In genomic region chr3:82074201-82074851, GRCm38 (mm10) we compare ENCODE assay signal across 8 mouse cellular contexts. TPM values are rescaled to one million over a fixed set of nuclear protein-coding genes. Genes with fewer than 3 reads are reported as not detected.
DNase-seq lines count a peak whose midpoint lies in the region; ATAC-seq and TF ChIP-seq lines count a peak whose summit lies in the region.

Gene Gucy1b1 (minus strand): TSS chr3:82074689.

- peak within 1 kb of the TSS; percentile 90 for H3K27ac ChIP-seq in forebrain, postnatal 0 days (ENCODE audit: low read depth, low read length)
- H3K27ac ChIP-seq in liver, embryonic 13.5 days: no peak within 1 kb of the TSS

- H3K9ac ChIP-seq in forebrain, postnatal 0 days: peak within 1 kb of the TSS; percentile 77
- peak within 1 kb of the TSS; percentile 33 for H3K9ac ChIP-seq in liver, embryonic 13.5 days

- intact Hi-C loops in heart, postnatal 25 days (cut with DNase I): no loop called here

- H3K27me3 ChIP-seq in E14TG2a.4 (ENCODE audit: insufficient read depth, low read length): peaks cover 47% of the 10 kb centered on the region
- H3K27me3 ChIP-seq in forebrain, postnatal 0 days (ENCODE audit: insufficient read depth, low read length): no peaks in the 10 kb centered on the region
- H3K27me3 ChIP-seq in liver, embryonic 13.5 days: peaks cover 21% of the 10 kb centered on the region

- WGBS in forebrain, postnatal 0 days: 2% methylated on average over 25 of the region's 25 CpGs
- 2% methylated on average over 25 of the region's 25 CpGs for whole genome bisulfite sequencing in liver, embryonic 13.5 days (ENCODE audit: insufficient replicate concordance)

- peak; percentile 88 for DNase-seq in cerebellum, adult 11-12 months
- peak; percentile 94 for DNase-seq in forebrain, postnatal 0 days
- DNase-seq in heart, postnatal 25 days (ENCODE audit: low spot score): peak; percentile 68
- DNase-seq in kidney, postnatal 4 days: peak; percentile 78 to 87
- DNase-seq in liver, embryonic 13.5 days: peak; percentile 12
- DNase-seq in neural tube, embryonic 10.5 days (ENCODE audit: extremely low spot score, low spot score): peak; percentile 74
- DNase-seq in telencephalon, adult 2 months (ENCODE audit: low read depth, low spot score): peak; percentile 96

- H3K36me3 ChIP-seq in E14TG2a.4 (ENCODE audit: insufficient read depth, low read length): no peaks in the 10 kb centered on the region
- no peaks in the 10 kb centered on the region for H3K36me3 ChIP-seq in forebrain, postnatal 0 days (ENCODE audit: insufficient read depth)
- no peaks in the 10 kb centered on the region for H3K36me3 ChIP-seq in liver, embryonic 13.5 days

- peak; percentile 99 for ATAC-seq in forebrain, postnatal 0 days
- peak; percentile 80 for ATAC-seq in liver, embryonic 13.5 days (ENCODE audit: low read depth)

- peak within 1 kb of the TSS; percentile 78 for H3K4me3 ChIP-seq in E14TG2a.4 (replicated peaks; ENCODE audit: low read length)
- peak within 1 kb of the TSS; percentile 76 for H3K4me3 ChIP-seq in forebrain, postnatal 0 days (ENCODE audit: low read depth, low read length)
- peak within 1 kb of the TSS; percentile 44 for H3K4me3 ChIP-seq in liver, embryonic 13.5 days (replicated peaks)

- TF ChIP-seq CTCF in E14TG2a.4 (conservative IDR thresholded peaks at IDR 0.05; ENCODE audit: low read length): no peak
- no peak for TF ChIP-seq CTCF in forebrain, postnatal 0 days (IDR thresholded peaks at IDR 0.05; ENCODE audit: low read depth)

- H3K4me1 ChIP-seq in E14TG2a.4 (replicated peaks; ENCODE audit: low read depth, low read length): peaks cover 10% of the 10 kb centered on the region
- 0 out of 2 replicates have a peak, but pooled peaks cover 3% of the 10 kb centered on the region for H3K4me1 ChIP-seq in forebrain, postnatal 0 days (ENCODE audit: insufficient read depth)
- 0 out of 2 replicates have a peak, but pooled peaks cover 9% of the 10 kb centered on the region for H3K4me1 ChIP-seq in liver, embryonic 13.5 days (replicated peaks)

- H3K9me3 ChIP-seq in E14TG2a.4 (ENCODE audit: low read length): 0 out of 2 replicates have a peak, but pooled peaks cover 4% of the 10 kb centered on the region
- H3K9me3 ChIP-seq in forebrain, postnatal 0 days (ENCODE audit: low read length): no peaks in the 10 kb centered on the region
- H3K9me3 ChIP-seq in liver, embryonic 13.5 days (replicated peaks): no peaks in the 10 kb centered on the region

- peak within 1 kb of the TSS; percentile 95 for H3K4me2 ChIP-seq in forebrain, postnatal 0 days (ENCODE audit: low read depth)
- H3K4me2 ChIP-seq in liver, embryonic 13.5 days: peak within 1 kb of the TSS; percentile 60

RNA-seq across cellular contexts. Expression of gene Gucy1b1, which starts in this region (rescaled TPM):
- 67.1 and 108 TPM in 2 replicates for total RNA-seq in forebrain, postnatal 0 days (2014; rRNA removed)
- 82.4 and 84.0 TPM in 2 replicates for polyA plus RNA-seq in forebrain, postnatal 0 days (2015; fragmentation: Nextera tagmentation; extraction: Ambion mirVana)
- 10 to 100 TPM; 13.0 to 17.8 TPM for total RNA-seq in heart, postnatal 25 days (2021)
- 9.1 and 11.4 TPM in 2 replicates for polyA plus RNA-seq in liver, embryonic 13.5 days (2015; fragmentation: Nextera tagmentation; extraction: Ambion mirVana)

Comparison
In these comparisons a context has a peak if more than half of its experiments do, and no peak if none do; other contexts are left out.
1. DNase-seq: peak in every context shown above with its lines; median percentile 96 in telencephalon, adult 2 months; 94 in forebrain, postnatal 0 days; 88 in cerebellum, adult 11-12 months; 82 in kidney, postnatal 4 days; 74 in neural tube, embryonic 10.5 days; 68 in heart, postnatal 25 days; 12 in liver, embryonic 13.5 days.